Mouse (Mus musculus) lung, postnatal 0 days (tissue): ENCODE data around the gene Cdc42ep5.

Source experiments
- CTCF ChIP-seq: IDR thresholded peaks from 2 replicates; pipeline ENCODE4 v1.5.1; 2016; ENCODE audit warnings: antibody characterized with exemption, mild to moderate bottlenecking
- EP300 ChIP-seq: IDR thresholded peaks from 2 replicates; pipeline ENCODE4 v1.6.1; 2016; ENCODE audit warnings: antibody characterized with exemption, mild to moderate bottlenecking, control low read depth

- TF ChIP-seq CTCF: no peak
- no peak for TF ChIP-seq EP300
Observed at GRCm38 (mm10) chr7:4144766-4145551, 19.7 kb downstream of the Cdc42ep5 start.
